Mouse (Mus musculus): ENCODE measurements around the gene Taf11. TPM values are rescaled to one million over a fixed set of nuclear protein-coding genes. Genes with fewer than 3 reads are reported as not detected.

Taf11 gene
- polyA plus RNA-seq (2015; fragmentation: Nextera tagmentation; extraction: Ambion mirVana) = 58.1 and 63.1 TPM in 2 replicates

- H3K4me3 ChIP-seq = peak within 1 kb of the TSS; percentile 79
- H3K4me1 ChIP-seq = peaks cover 45% of the 10 kb centered on the region
- peak; percentile 60 for ATAC-seq (replicated peaks)
- peak within 1 kb of the TSS; percentile 96 for H3K4me2 ChIP-seq
- H3K9me3 ChIP-seq = no peaks in the 10 kb centered on the region
- no peaks in the 10 kb centered on the region for H3K36me3 ChIP-seq (replicated peaks)
- H3K27me3 ChIP-seq (replicated peaks) = no peaks in the 10 kb centered on the region
- peak within 1 kb of the TSS; percentile 92 for H3K27ac ChIP-seq
- H3K9ac ChIP-seq = peak within 1 kb of the TSS; percentile 92
- 2% methylated on average over 53 of the region's 53 CpGs for WGBS
Observed at GRCm38 (mm10) chr17:27909622-27910500, at the start of gene Taf11. Taf11 (minus strand) TSS chr17:27909844.

- Histone ChIP-seq H3K27me3 (replicated peaks) (no peaks in the 10 kb centered on the region), H3K4me3 (no peak overlapping the region), H3K36me3 (replicated peaks) (no peaks in the 10 kb centered on the region), H3K9ac (no peak overlapping the region), H3K4me2 (no peak overlapping the region), H3K9me3 (no peaks in the 10 kb centered on the region), H3K4me1 (0 out of 2 replicates have a peak, but pooled peaks cover 4% of the 10 kb centered on the region), H3K27ac (no peak overlapping the region)
- no peak for ATAC-seq (replicated peaks)
- 96% methylated on average over 9 of the region's 9 CpGs for WGBS
Observed at GRCm38 (mm10) chr17:27957649-27958048, 48.0 kb upstream of the Taf11 start.

- Histone ChIP-seq H3K4me3 (no peak overlapping the region), H3K9ac (no peak overlapping the region), H3K27ac (no peak overlapping the region), H3K27me3 (replicated peaks) (no peaks in the 10 kb centered on the region), H3K9me3 (no peaks in the 10 kb centered on the region), H3K4me1 (0 out of 2 replicates have a peak, but pooled peaks cover 4% of the 10 kb centered on the region), H3K36me3 (replicated peaks) (no peaks in the 10 kb centered on the region), H3K4me2 (no peak overlapping the region)
- WGBS = 71% methylated on average over 14 of the region's 14 CpGs
- ATAC-seq (replicated peaks) = no peak
Observed at GRCm38 (mm10) chr17:27954629-27955402, 45.2 kb upstream of the Taf11 start.

- 83% methylated on average over 6 of the region's 6 CpGs for WGBS
- no peak overlapping the region for H3K4me2 ChIP-seq
- no peak for ATAC-seq (replicated peaks)
- H3K27ac ChIP-seq = no peak overlapping the region
- no peaks in the 10 kb centered on the region for H3K9me3 ChIP-seq
- H3K9ac ChIP-seq = no peak overlapping the region
- H3K36me3 ChIP-seq (replicated peaks) = no peaks in the 10 kb centered on the region
- H3K4me3 ChIP-seq = no peak overlapping the region
- no peaks in the 10 kb centered on the region for H3K27me3 ChIP-seq (replicated peaks)
- H3K4me1 ChIP-seq = 0 out of 2 replicates have a peak, but pooled peaks cover 4% of the 10 kb centered on the region
Observed at GRCm38 (mm10) chr17:27953136-27953535, 43.5 kb upstream of the Taf11 start.

GRCm38 (mm10) chr17:27947155-27947554 is 37.5 kb upstream of the Taf11 start:
- no peak overlapping the region for H3K27ac ChIP-seq

GRCm38 (mm10) chr17:27946371-27946770 is 36.7 kb upstream of the Taf11 start:
- H3K27me3 ChIP-seq (replicated peaks) = no peaks in the 10 kb centered on the region
- no peak overlapping the region for H3K4me2 ChIP-seq
- H3K4me1 ChIP-seq = peaks cover 14% of the 10 kb centered on the region; the same call in 1 of the 2 replicates
- no peak for ATAC-seq (replicated peaks)
- H3K36me3 ChIP-seq (replicated peaks) = no peaks in the 10 kb centered on the region
- H3K4me3 ChIP-seq = no peak overlapping the region
- 86% methylated on average over 8 of the region's 8 CpGs for WGBS
- H3K9ac ChIP-seq = no peak overlapping the region
- H3K9me3 ChIP-seq = no peaks in the 10 kb centered on the region
- peak overlapping the region; percentile 56 for H3K27ac ChIP-seq

More at GRCm38 (mm10) chr17:27947155-27947554, 37.5 kb upstream of the Taf11 start:
- H3K4me2 ChIP-seq = no peak overlapping the region
- H3K36me3 ChIP-seq (replicated peaks) = no peaks in the 10 kb centered on the region
- 84% methylated on average over 2 of the region's 2 CpGs for WGBS
- no peaks in the 10 kb centered on the region for H3K9me3 ChIP-seq
- H3K4me3 ChIP-seq = no peak overlapping the region
- H3K27me3 ChIP-seq (replicated peaks) = no peaks in the 10 kb centered on the region
- no peak for ATAC-seq (replicated peaks)
- peaks cover 14% of the 10 kb centered on the region; the same call in 1 of the 2 replicates for H3K4me1 ChIP-seq
- H3K9ac ChIP-seq = no peak overlapping the region

- Histone ChIP-seq H3K4me1 (peaks cover 16% of the 10 kb centered on the region; the same call in 1 of the 2 replicates), H3K9me3 (no peaks in the 10 kb centered on the region), H3K36me3 (replicated peaks) (no peaks in the 10 kb centered on the region), H3K9ac (no peak overlapping the region), H3K27me3 (replicated peaks) (no peaks in the 10 kb centered on the region), H3K4me3 (no peak overlapping the region), H3K4me2 (no peak overlapping the region), H3K27ac (peak overlapping the region; percentile 56)
- WGBS = 47% methylated on average over 6 of the region's 6 CpGs
- ATAC-seq (replicated peaks) = peak; percentile 27; the same call in 1 of the 2 replicates
Observed at GRCm38 (mm10) chr17:27945546-27946216, 36.0 kb upstream of the Taf11 start.

- ATAC-seq (replicated peaks) = no peak
- Histone ChIP-seq H3K4me3 (no peak overlapping the region), H3K9ac (no peak overlapping the region), H3K27ac (no peak overlapping the region), H3K36me3 (replicated peaks) (no peaks in the 10 kb centered on the region), H3K9me3 (no peaks in the 10 kb centered on the region), H3K4me1 (peaks cover 20% of the 10 kb centered on the region), H3K27me3 (replicated peaks) (no peaks in the 10 kb centered on the region), H3K4me2 (no peak overlapping the region)
- 91% methylated on average over 4 of the region's 4 CpGs for WGBS
Observed at GRCm38 (mm10) chr17:27942131-27942530, 32.5 kb upstream of the Taf11 start.

- peaks cover 19% of the 10 kb centered on the region for H3K4me1 ChIP-seq
- H3K4me2 ChIP-seq = no peak overlapping the region
- no peak overlapping the region for H3K27ac ChIP-seq
- 84% methylated on average over 2 of the region's 2 CpGs for WGBS
- H3K27me3 ChIP-seq (replicated peaks) = no peaks in the 10 kb centered on the region
- no peak for ATAC-seq (replicated peaks)
- H3K9ac ChIP-seq = no peak overlapping the region
- H3K4me3 ChIP-seq = no peak overlapping the region
- H3K36me3 ChIP-seq (replicated peaks) = no peaks in the 10 kb centered on the region
- no peaks in the 10 kb centered on the region for H3K9me3 ChIP-seq
Observed at GRCm38 (mm10) chr17:27941698-27942097, 32.1 kb upstream of the Taf11 start.

- no peaks in the 10 kb centered on the region for H3K36me3 ChIP-seq (replicated peaks)
- no peak overlapping the region for H3K4me2 ChIP-seq
- WGBS = 82% methylated on average over 5 of the region's 5 CpGs
- no peak overlapping the region for H3K4me3 ChIP-seq
- no peaks in the 10 kb centered on the region for H3K27me3 ChIP-seq (replicated peaks)
- H3K27ac ChIP-seq = no peak overlapping the region
- H3K9me3 ChIP-seq = no peaks in the 10 kb centered on the region
- no peak for ATAC-seq (replicated peaks)
- no peak overlapping the region for H3K9ac ChIP-seq
- H3K4me1 ChIP-seq = peaks cover 16% of the 10 kb centered on the region
Observed at GRCm38 (mm10) chr17:27941178-27941577, 31.5 kb upstream of the Taf11 start.

GRCm38 (mm10) chr17:27940352-27940751 is 30.7 kb upstream of the Taf11 start:
- Histone ChIP-seq H3K4me2 (no peak overlapping the region), H3K4me1 (peaks cover 9% of the 10 kb centered on the region), H3K4me3 (no peak overlapping the region), H3K9ac (no peak overlapping the region), H3K27ac (0 out of 2 replicates have a peak overlapping the region, but pooled peaks have one; percentile 14), H3K36me3 (replicated peaks) (no peaks in the 10 kb centered on the region), H3K9me3 (no peaks in the 10 kb centered on the region), H3K27me3 (replicated peaks) (no peaks in the 10 kb centered on the region)
- ATAC-seq (replicated peaks) = no peak
- 72% methylated on average over 4 of the region's 4 CpGs for WGBS

GRCm38 (mm10) chr17:27939028-27939427 is 29.4 kb upstream of the Taf11 start:
- Histone ChIP-seq H3K27me3 (replicated peaks) (no peaks in the 10 kb centered on the region), H3K9ac (no peak overlapping the region), H3K27ac (no peak overlapping the region), H3K4me1 (peaks cover 8% of the 10 kb centered on the region), H3K4me3 (no peak overlapping the region), H3K4me2 (no peak overlapping the region), H3K9me3 (no peaks in the 10 kb centered on the region), H3K36me3 (replicated peaks) (no peaks in the 10 kb centered on the region)
- ATAC-seq (replicated peaks) = no peak
- 84% methylated on average over 5 of the region's 5 CpGs for WGBS
